Mouse (Mus musculus) forebrain, embryonic 13.5 days (tissue): ENCODE results near the gene Sh3bp1. TPM values are rescaled to one million over a fixed set of nuclear protein-coding genes. Genes with fewer than 3 reads are reported as not detected.
A peak's percentile ranks its signal among the peaks of the same experiment; 100 is the strongest.

Experiments used
- ATAC-seq: fragments of 200-750 bp; cut with Nextera tagmentation; 2 replicates; pipeline ENCODE4 v1.8.0; 2017
- H3K27ac ChIP-seq: fragments of 300-500 bp; sonication (generic); 2 replicates; pipeline ENCODE4 v1.5.1; 2015; ENCODE audit warnings: inconsistent platforms, mild to moderate bottlenecking, moderate library complexity
- H3K27me3 ChIP-seq: fragments of 300-500 bp; sonication (generic); 2 replicates; pipeline ENCODE4 v1.6.1; 2015; ENCODE audit warnings: mild to moderate bottlenecking, inconsistent platforms
- H3K36me3 ChIP-seq: fragments of 300-500 bp; sonication (generic); 2 replicates; pipeline ENCODE4 v1.6.1; 2015; ENCODE audit warnings: mild to moderate bottlenecking, inconsistent platforms; ENCODE audit not compliant: poor library complexity, severe bottlenecking
- H3K4me1 ChIP-seq: fragments of 300-500 bp; sonication (generic); 2 replicates; pipeline ENCODE4 v1.6.1; 2015; ENCODE audit warnings: inconsistent platforms
- H3K4me2 ChIP-seq: fragments of 300-500 bp; sonication (generic); 2 replicates; pipeline ENCODE4 v1.6.1; 2015; ENCODE audit warnings: inconsistent platforms, mild to moderate bottlenecking, moderate library complexity
- H3K4me3 ChIP-seq: fragments of 300-500 bp; sonication (generic); 2 replicates; pipeline ENCODE4 v1.5.1; 2015; ENCODE audit warnings: mild to moderate bottlenecking, inconsistent platforms
- H3K9ac ChIP-seq: fragments of 300-500 bp; sonication (generic); 2 replicates; pipeline ENCODE4 v1.6.1; 2015; ENCODE audit warnings: mild to moderate bottlenecking, inconsistent platforms
- H3K9me3 ChIP-seq: fragments of 300-500 bp; sonication (generic); replicated peaks from 2 replicates; pipeline ENCODE4 v1.6.1; 2016; ENCODE audit warnings: inconsistent platforms
- WGBS: fragments of 180-500 bp; shearing (Covaris S2); methylation state at CpG from one replicate; pipeline ENCODE4 v1.1.7; 2015; 5-methylcytosine and 5-hydroxymethylcytosine counted together
- polyA plus RNA-seq: library from polyadenylated mRNA; unstranded; fragments of >200 nt; fragmentation: Nextera tagmentation; extraction: Ambion mirVana; gene quantifications from 2 replicates; pipeline ENCODE4 v1.2.1, GENCODE M21; 2015

The Sh3bp1 gene
- polyA plus RNA-seq, 1 experiment from 2014 or later, result 3.7 TPM

DNA sequence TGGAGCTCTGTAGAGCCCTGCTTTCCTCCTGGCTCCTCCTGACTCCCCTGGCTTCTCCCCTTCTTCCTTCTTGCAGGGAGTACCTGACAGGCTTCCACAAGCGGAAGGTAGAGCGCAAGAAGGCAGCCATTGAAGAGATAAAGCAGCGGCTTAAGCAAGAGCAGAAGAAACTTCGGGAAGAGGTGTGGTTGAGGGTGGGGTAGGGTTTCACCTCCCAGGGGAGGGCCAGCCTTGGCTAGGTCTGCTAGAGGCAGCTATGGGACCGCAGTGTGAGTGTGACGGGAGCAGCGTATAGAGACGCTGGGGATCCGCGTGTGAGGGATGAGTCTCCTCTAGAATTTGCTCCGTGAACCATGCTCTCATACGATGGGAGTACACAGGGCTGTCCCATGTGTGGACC is 36.8 kb downstream of the Sh3bp1 start:
- no peak for ATAC-seq
- no peak overlapping the region for H3K27ac ChIP-seq
- peak overlapping the region; percentile 60; the same call in 1 of the 2 replicates for H3K4me3 ChIP-seq
- H3K9me3 ChIP-seq, result no peaks in the 10 kb centered on the region
- H3K27me3 ChIP-seq, result peaks cover 3% of the 10 kb centered on the region; the same call in 1 of the 2 replicates
- peaks cover 48% of the 10 kb centered on the region for H3K36me3 ChIP-seq
- H3K9ac ChIP-seq, result peak overlapping the region; percentile 77; the same call in 1 of the 2 replicates
- WGBS, result 94% methylated on average over 12 of the region's 12 CpGs
- peaks cover 19% of the 10 kb centered on the region for H3K4me1 ChIP-seq
- peak overlapping the region; percentile 86; the same call in 1 of the 2 replicates for H3K4me2 ChIP-seq

GRCm38 (mm10) chr15:78937311-78937710 is 37.7 kb downstream of the Sh3bp1 start:
- no peak for ATAC-seq
- Histone ChIP-seq H3K27me3 (peaks cover 3% of the 10 kb centered on the region; the same call in 1 of the 2 replicates), H3K9me3 (no peaks in the 10 kb centered on the region), H3K4me3 (no peak overlapping the region), H3K4me1 (peaks cover 19% of the 10 kb centered on the region), H3K9ac (no peak overlapping the region), H3K36me3 (peaks cover 54% of the 10 kb centered on the region), H3K4me2 (no peak overlapping the region), H3K27ac (no peak overlapping the region)
- WGBS, result 89% methylated on average over 10 of the region's 10 CpGs

DNA sequence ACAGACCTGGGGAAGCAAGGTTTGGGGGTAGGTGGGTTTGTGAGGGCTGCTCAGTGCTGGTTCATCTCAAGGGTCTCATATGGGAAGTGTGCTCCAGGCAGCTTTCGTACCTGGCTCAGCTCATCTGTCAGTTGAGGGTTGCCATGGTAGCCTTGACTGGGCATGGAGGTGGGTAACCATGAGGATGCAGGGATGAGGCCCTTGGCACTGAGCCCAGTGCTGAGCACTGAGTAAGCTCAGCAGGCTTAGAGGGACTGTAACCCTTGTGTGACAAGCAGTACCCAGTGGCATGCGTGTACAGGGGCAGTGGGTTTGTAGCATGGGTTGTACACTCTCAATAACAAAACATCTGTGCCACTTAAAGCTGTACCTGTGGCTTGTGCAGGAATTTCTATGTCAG is 38.4 kb downstream of the Sh3bp1 start:
- WGBS, result 83% methylated on average over 2 of the region's 2 CpGs
- Histone ChIP-seq H3K4me3 (no peak overlapping the region), H3K4me2 (no peak overlapping the region), H3K9me3 (no peaks in the 10 kb centered on the region), H3K4me1 (peaks cover 24% of the 10 kb centered on the region), H3K27me3 (peaks cover 3% of the 10 kb centered on the region; the same call in 1 of the 2 replicates), H3K36me3 (peaks cover 54% of the 10 kb centered on the region), H3K9ac (no peak overlapping the region), H3K27ac (no peak overlapping the region)
- ATAC-seq, result no peak

DNA sequence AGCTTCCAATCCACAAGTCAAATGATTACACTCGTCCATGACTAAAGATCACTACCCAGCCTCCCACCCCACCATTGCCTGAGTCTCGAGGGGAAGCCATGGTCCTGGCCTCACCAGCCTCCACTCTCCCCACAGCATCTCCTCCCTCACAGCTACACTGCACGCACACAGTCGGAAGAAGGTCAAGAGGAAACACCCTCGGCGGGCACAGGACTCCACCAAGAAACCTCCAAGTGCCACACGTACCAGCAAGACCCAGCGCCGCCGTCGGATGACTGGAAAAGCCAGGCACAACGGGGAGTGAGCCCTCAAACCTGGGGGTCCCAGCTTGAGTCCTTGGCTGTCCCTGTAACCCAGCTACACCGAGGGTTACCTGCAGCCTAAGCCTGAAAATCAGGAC is 40.8 kb downstream of the Sh3bp1 start:
- H3K36me3 ChIP-seq, result peaks cover 54% of the 10 kb centered on the region
- 96% methylated on average over 13 of the region's 13 CpGs for WGBS
- H3K4me2 ChIP-seq, result no peak overlapping the region
- no peaks in the 10 kb centered on the region for H3K27me3 ChIP-seq
- H3K9me3 ChIP-seq, result no peaks in the 10 kb centered on the region
- peaks cover 24% of the 10 kb centered on the region for H3K4me1 ChIP-seq
- H3K4me3 ChIP-seq, result no peak overlapping the region
- H3K27ac ChIP-seq, result no peak overlapping the region
- H3K9ac ChIP-seq, result no peak overlapping the region
- no peak for ATAC-seq

GRCm38 (mm10) chr15:78942663-78943062 is 43.1 kb downstream of the Sh3bp1 start:
- Histone ChIP-seq H3K9ac (peak overlapping the region; percentile 39; the same call in 1 of the 2 replicates), H3K27ac (no peak overlapping the region)
- 6% methylated on average over 9 of the region's 9 CpGs for WGBS

DNA sequence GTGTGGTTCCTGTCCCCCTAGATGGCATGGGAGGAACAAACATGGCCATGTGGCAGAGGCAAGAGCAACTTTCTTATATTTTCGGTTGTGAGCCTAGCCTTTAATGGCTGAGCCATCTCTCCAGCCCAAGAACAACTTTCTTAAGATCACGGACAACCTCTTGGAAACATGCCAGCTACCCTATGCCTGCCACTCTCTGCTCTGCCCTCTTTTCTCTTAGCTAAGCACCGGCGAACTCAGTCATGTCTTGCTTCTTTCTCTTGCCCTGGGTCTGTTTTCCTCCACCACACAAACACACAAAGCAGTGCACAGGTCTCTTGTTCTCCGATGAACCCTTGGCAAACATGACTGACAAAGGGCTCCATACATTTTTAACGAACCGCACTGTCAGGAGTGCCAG is 46.7 kb downstream of the Sh3bp1 start:
- Histone ChIP-seq H3K4me1 (peaks cover 36% of the 10 kb centered on the region), H3K27ac (no peak overlapping the region), H3K27me3 (no peaks in the 10 kb centered on the region), H3K4me2 (no peak overlapping the region), H3K4me3 (no peak overlapping the region), H3K9me3 (no peaks in the 10 kb centered on the region), H3K9ac (no peak overlapping the region; the same call in 1 of the 2 replicates), H3K36me3 (peaks cover 19% of the 10 kb centered on the region)
- no peak for ATAC-seq
- WGBS, result 38% methylated on average over 7 of the region's 7 CpGs

More at GRCm38 (mm10) chr15:78942663-78943062, 43.1 kb downstream of the Sh3bp1 start:
- Histone ChIP-seq H3K4me1 (peaks cover 23% of the 10 kb centered on the region), H3K27me3 (no peaks in the 10 kb centered on the region), H3K4me3 (peak overlapping the region; percentile 16; the same call in 1 of the 2 replicates), H3K4me2 (peak overlapping the region; percentile 47), H3K9me3 (no peaks in the 10 kb centered on the region), H3K36me3 (peaks cover 44% of the 10 kb centered on the region)
- ATAC-seq, result peak; percentile 40

DNA sequence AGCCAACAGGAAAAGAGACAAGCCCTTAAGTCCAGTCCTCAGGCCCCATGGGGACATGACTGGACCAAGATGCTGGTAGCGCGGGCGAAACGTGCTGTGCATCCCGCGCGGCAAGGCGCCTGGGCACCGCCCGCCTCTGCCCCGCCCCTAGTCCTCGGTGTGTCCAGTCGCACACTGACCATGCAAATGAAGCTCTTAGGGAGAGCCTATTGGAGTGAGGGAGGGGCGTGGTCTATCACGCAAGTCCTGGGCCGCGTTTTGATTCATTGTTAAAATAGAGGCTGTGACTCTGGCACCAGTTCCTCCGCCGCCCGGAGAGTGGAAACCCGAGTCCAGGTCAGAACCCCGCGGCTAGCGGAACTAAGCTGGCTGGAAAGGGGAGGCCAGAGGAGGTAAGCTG is 48.1 kb downstream of the Sh3bp1 start, which contains the start of gene Triobp:
Gene Triobp, plus strand, starts transcription at position 68 of the 400 bp plus-strand sequence.
- Histone ChIP-seq H3K27me3 (no peaks in the 10 kb centered on the region), H3K9me3 (no peaks in the 10 kb centered on the region), H3K36me3 (peaks cover 25% of the 10 kb centered on the region), H3K27ac (peak within 1 kb of the TSS; percentile 55), H3K4me2 (peak within 1 kb of the TSS; percentile 66), H3K4me1 (peaks cover 33% of the 10 kb centered on the region), H3K4me3 (peak within 1 kb of the TSS; percentile 59), H3K9ac (peak within 1 kb of the TSS; percentile 70)
- ATAC-seq, result peak; percentile 98
- under 1% methylated on average over 24 of the region's 24 CpGs for WGBS

DNA sequence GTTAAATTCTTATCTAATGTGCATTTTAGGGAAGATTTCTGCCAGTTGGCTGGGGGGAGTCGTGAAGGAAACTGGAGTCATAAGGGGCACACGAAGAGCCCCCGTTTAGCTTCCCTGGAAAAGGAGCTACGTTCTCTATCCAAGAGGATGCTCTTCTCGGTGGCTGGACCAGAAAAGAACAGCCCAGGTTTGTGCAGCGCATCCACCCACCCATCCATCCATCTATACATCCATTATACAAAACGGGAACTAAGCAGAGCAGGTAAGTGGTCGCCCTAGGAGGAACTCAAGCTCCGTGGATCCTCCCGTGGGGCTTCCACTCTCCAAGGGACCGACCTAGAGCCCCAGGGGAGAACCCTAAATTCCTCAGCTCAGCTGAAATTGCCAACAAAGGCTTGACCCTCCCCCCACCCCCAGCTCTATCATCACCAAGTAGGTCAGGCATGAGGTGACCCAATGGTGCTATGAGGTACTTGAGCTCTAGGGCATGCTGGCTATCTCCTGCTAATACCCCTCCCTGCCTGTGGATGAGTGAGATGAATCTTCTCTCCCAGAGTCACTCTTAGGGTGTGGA is 48.7 kb downstream of the Sh3bp1 start:
- WGBS, result under 1% methylated on average over 11 of the region's 11 CpGs
- H3K27ac ChIP-seq, result peak overlapping the region; percentile 55
- peaks cover 31% of the 10 kb centered on the region for H3K36me3 ChIP-seq
- H3K4me2 ChIP-seq, result peak overlapping the region; percentile 66
- H3K9me3 ChIP-seq, result no peaks in the 10 kb centered on the region
- H3K4me3 ChIP-seq, result peak overlapping the region; percentile 59
- peak; percentile 30; the same call in 1 of the 2 replicates for ATAC-seq
- peaks cover 30% of the 10 kb centered on the region for H3K4me1 ChIP-seq
- peak overlapping the region; percentile 70 for H3K9ac ChIP-seq
- H3K27me3 ChIP-seq, result no peaks in the 10 kb centered on the region

GRCm38 (mm10) chr15:78948883-78949282 is 49.3 kb downstream of the Sh3bp1 start:
- WGBS, result 99% methylated on average over 3 of the region's 3 CpGs
- H3K4me1 ChIP-seq, result peaks cover 30% of the 10 kb centered on the region
- ATAC-seq, result no peak
- H3K4me3 ChIP-seq, result peak overlapping the region; percentile 59
- H3K4me2 ChIP-seq, result peak overlapping the region; percentile 66
- H3K9ac ChIP-seq, result no peak overlapping the region
- H3K9me3 ChIP-seq, result no peaks in the 10 kb centered on the region
- H3K36me3 ChIP-seq, result peaks cover 37% of the 10 kb centered on the region
- no peaks in the 10 kb centered on the region for H3K27me3 ChIP-seq
- H3K27ac ChIP-seq, result no peak overlapping the region

GRCm38 (mm10) chr15:78955663-78956062 is 56.1 kb downstream of the Sh3bp1 start:
- WGBS, result 86% methylated on average over 3 of the region's 3 CpGs
- no peak overlapping the region for H3K4me3 ChIP-seq
- no peak for ATAC-seq

DNA sequence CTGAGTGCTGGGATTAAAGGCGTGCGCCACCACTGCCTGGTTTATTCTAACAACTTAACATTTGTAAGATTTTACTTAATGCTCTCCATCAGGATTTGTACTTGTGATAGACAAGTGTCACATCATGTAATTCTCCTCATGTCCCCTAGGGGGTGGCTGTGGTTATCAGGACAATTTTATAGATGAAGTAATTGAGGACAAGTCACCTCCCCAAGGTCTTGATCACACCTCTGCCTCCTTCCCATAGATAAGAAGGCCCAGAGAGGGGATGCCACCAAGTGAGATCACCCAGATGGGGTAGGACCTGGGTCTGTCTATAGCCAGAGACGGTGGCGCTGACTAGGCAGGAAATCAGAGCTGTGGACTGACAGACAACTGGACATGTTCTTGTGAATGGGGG is 56.8 kb downstream of the Sh3bp1 start:
- no peak overlapping the region for H3K4me2 ChIP-seq
- no peak for ATAC-seq
- no peaks in the 10 kb centered on the region for H3K9me3 ChIP-seq
- H3K4me1 ChIP-seq, result no peaks in the 10 kb centered on the region
- no peak overlapping the region for H3K4me3 ChIP-seq
- WGBS, result 88% methylated on average over 4 of the region's 4 CpGs
- peaks cover 83% of the 10 kb centered on the region for H3K36me3 ChIP-seq
- H3K27ac ChIP-seq, result no peak overlapping the region
- no peak overlapping the region for H3K9ac ChIP-seq
- no peaks in the 10 kb centered on the region for H3K27me3 ChIP-seq

More at GRCm38 (mm10) chr15:78955663-78956062, 56.1 kb downstream of the Sh3bp1 start:
- H3K4me2 ChIP-seq, result no peak overlapping the region
- H3K27ac ChIP-seq, result no peak overlapping the region
- H3K36me3 ChIP-seq, result peaks cover 83% of the 10 kb centered on the region
- no peaks in the 10 kb centered on the region for H3K27me3 ChIP-seq
- peaks cover 4% of the 10 kb centered on the region; the same call in 1 of the 2 replicates for H3K4me1 ChIP-seq
- H3K9me3 ChIP-seq, result no peaks in the 10 kb centered on the region
- H3K9ac ChIP-seq, result no peak overlapping the region

DNA sequence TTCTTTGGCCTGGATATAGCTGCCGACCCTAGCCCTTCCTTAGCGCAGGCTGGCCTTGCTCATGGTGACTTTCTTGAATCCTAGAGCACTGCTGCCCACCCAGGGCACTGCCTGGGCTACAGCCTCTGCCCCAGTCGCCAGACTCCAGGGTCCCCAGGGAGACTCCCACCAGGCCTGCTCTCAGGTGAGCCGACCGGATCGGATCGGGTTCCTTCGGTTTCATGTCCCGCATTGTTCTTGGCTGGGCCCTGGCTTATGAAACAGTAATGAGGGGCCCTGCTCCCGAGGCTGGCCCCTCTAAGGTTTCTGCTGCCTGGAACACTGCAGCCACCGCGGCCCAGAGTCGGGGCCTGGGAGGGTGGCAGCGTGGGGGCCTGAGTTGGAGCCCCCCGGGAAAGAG is 57.5 kb downstream of the Sh3bp1 start:
- Histone ChIP-seq H3K27ac (no peak overlapping the region), H3K4me3 (no peak overlapping the region), H3K9ac (no peak overlapping the region), H3K36me3 (peaks cover 83% of the 10 kb centered on the region), H3K9me3 (no peaks in the 10 kb centered on the region), H3K4me2 (no peak overlapping the region), H3K27me3 (no peaks in the 10 kb centered on the region), H3K4me1 (no peaks in the 10 kb centered on the region)
- no peak for ATAC-seq
- 82% methylated on average over 15 of the region's 15 CpGs for WGBS
